Mouse (Mus musculus) left cerebral cortex, adult 11 months (tissue): ENCODE measurements around the gene Uqcc2.

Source experiments
- DNase-seq: peaks from one replicate; pipeline ENCODE4 v3.0.0; 2022; ENCODE audit warnings: low spot score

The Uqcc2 gene

DNA sequence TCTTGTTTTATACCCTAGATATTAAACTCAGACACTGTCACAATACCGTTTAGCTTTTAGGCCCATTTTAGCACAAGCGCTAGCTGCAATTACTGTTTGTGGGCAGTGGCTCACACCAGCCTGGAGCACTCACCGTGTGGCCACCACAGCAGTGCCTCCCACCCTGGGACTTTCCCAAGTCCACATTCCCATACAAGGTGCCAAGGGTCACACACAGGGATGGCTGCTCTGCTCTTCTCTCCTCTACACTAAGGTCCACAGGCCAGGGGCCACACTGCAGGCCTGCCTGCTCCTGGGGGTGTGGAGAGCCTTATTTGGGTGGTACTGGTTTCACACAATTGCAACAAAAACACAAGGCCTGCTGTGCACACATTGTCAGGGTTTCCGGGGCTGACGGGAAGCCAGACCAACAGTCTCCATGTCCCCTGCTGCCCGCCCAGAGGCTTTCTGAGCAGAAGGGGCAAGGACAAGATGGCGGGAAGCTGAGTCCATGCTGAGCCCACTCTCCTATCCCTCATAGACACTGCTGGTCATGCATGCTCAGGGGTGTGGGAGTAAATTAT, 9.8 kb downstream of the Uqcc2 start:
- no peak for DNase-seq

DNA sequence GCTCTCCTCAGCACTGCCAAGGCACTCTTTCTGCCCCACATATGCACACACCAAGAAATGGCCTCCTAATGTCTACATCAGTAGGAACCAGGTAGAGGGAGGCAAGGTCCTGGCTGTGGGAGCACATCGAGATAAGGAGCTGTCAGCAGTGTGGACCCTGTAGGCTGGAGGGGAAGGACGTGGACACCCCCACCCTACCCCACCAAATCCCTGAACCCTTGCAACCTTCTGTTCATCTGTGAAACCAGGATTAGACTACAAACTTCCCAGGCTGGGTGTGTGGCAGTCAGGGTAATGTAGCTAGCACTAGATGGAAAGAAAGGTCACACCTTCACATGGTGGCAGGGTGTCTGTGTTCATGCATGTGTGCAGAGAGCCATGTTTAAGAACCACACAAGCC, 10.6 kb downstream of the Uqcc2 start:
- no peak for DNase-seq

DNA sequence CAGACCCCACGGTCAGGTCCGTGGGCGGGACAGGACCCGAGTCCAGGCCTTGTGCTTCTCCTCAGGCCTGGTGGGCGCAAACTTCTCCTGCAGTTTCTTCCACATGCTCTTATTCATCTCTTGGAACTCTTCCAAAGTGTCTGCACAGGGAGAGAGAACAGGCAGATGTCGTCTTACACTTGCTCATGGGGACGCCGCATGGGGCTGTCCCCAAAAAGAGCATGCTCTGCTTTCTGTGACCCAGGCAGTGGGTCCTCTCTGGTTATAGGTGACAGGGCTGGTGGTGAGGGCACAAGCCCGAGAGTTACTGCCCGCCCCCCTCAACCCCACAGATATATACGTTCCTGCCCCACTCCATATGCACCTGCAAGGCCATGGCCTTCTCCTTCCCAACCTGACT, 11.0 kb downstream of the Uqcc2 start:
- no peak for DNase-seq

DNA sequence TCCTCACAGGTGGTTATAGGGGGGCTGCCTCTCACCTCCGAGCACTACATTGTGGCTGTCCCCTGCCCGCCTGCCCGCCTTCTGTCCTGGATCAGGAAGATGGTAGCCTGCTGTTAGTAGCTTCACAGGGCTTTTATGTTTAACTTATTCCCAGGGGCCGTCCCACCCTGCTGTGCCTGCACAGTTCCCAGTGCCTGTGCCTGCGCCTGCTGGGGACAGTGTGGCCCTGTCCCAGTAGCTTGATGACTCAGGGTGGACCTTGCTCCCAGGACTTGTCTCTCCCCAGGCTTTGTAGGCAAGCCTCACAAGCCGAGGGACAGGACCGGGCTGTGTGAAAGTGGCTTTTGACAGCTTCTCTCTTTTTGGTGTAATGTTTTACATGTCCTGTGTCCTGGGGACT, 11.9 kb downstream of the Uqcc2 start:
- no peak for DNase-seq

DNA sequence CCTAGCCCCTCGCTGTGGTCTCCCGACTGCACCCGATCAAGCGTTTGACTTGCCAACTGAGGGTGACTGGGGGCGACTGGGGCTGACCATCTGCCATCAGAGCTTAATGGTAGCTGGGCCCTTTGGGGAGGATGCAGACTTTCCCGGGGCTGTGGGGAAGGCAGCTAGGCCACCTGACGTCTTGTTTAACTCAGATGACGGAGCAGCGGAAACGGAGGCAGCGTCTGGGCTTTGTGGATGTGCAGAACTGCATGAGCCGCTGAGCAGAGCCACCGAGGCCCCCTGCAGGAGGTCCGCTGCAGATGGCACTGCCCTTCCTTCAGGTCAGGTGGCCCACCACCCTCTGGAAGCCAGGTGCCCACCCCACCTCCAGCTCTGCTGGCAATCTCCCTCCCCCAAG, 12.4 kb downstream of the Uqcc2 start:
- DNase-seq = no peak

DNA sequence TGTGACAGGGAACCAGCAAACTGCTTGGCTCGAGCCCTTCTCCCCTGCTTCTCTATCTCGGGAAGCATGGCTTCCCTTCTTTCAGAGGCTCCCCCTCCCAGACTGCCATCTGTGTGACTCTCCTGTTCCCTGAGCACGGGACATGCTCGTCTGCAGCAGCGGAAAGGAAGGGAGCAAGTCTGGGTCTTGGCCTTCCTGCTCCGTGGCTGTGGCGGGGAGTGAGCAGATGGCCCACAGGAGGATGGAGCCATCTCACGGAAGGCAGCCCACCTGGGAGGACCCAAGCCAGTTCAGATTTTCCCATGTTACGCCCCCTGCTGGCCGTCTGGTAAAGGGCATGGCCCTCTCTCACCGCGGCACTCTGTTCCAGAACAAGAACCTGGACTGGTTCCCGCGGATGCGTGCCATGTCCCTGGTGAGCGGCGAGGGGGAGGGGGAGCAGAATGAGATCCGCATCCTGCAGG, 13.1 kb downstream of the Uqcc2 start:
- DNase-seq = no peak

DNA sequence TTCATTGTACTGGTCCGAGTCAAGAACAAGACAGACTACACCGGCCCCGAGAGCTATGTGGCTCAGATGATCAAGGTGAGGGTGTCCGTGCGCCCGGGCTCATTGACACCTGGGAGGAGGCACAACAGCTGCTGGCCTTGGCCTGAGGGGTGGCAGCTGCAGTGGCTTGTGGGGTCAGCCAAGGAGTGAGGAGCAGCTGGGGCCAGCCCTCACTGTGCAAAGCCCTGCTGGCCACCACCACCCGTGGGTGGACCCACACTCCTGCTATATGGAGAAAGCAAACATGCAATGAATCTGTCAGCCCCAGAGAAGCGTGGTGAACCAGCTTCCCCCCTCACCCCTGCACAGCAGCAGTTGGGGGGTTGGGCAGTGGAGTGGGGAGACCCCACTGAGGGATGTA, 13.8 kb downstream of the Uqcc2 start:
- DNase-seq = no peak

DNA sequence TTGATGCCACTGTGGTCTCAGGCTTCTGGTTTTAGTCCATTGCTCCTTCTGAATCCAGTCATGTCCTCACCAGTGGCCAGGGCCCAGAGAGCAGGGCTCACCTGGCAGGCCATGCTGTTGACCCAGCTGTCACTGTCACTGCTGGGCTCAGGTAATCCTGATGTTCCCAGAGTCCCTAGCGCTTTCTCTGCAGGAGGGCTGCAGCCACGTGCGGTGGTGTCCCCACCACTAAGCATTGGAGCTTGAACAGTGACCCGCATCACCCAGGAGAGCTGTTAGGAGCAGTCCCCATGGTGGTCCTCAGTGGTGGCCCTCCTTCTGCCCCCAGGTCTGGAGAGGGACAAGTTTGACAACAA, 14.2 kb downstream of the Uqcc2 start:
- no peak for DNase-seq

DNA sequence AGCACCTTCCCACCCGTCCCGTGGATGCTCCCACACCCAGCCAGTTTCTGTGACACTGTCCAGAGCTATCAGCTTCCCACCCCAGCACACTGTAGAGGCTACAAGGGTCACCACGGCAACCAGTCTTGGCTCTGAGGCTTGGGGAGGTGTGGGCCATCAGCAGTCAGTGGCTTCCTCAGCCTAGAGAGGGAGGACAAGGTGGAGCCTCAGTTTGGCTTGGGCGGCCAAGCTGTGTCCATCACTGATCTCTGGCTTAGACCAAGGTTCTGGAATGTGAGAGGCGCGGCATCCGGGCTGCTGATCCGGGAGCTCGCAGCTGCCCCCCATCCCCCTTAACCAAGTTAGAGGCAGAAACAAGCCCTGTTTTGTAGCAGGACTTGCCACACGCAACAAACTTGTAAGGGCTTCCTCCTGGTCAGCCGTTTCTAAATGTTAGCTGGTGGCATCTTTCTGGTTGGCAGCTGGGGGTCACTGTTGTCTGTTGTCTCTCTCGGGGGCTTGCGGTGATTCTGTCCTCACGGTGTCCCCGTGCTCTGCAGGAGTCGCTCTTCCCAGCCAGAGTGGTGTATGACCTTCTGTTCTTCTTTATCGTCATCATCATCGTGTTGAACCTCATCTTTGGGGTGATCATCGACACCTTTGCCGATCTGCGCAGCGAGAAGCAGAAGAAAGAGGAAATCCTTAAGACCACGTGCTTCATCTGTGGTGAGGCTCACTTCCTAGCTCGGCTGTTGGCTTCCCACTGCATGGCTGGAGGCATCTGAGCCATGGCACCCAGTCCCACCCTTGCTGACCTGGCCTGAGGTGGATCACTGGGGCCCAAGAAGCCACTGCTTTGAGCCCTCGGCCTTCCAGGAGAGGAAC, 14.8 kb downstream of the Uqcc2 start:
- DNase-seq = no peak

DNA sequence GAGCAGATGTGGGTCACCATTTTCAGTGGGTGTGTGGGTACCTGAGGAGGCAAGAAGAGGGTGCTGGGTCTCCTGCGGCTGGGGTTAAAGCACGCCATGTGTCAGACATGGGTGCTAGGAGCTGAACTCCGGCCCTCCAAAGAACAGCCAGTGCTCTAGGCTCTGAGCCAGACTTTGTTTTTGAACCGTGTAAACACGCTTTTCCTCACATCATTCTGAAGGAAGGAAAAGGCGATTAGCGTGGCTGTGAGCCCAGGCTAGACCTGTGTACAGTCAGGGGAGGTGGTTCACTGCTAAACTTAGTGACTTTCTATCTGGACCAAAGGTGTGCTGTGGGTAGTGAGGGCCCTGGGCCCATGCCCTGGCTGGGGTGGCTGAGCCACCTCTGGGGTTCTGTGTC, 23.6 kb downstream of the Uqcc2 start:
- no peak for DNase-seq

DNA sequence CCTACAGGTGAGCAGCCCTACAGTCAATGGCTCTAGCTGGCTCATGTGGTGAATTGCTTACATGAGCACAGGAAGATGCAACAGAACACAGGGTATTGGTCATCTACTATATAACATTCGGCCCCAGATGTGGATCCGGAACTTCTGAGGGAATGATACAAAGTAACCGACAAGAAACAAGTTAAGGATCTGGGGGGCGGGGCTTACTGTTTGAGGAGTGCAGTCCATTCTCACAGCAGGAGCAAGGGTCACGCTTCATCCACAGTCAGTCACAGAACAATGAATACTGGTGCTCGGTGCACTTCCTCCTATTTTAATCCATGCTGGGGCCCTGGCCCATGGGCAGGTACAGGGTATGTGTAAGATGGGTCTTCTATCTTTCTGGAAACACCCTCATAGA, 25.8 kb downstream of the Uqcc2 start:
- DNase-seq = no peak

DNA sequence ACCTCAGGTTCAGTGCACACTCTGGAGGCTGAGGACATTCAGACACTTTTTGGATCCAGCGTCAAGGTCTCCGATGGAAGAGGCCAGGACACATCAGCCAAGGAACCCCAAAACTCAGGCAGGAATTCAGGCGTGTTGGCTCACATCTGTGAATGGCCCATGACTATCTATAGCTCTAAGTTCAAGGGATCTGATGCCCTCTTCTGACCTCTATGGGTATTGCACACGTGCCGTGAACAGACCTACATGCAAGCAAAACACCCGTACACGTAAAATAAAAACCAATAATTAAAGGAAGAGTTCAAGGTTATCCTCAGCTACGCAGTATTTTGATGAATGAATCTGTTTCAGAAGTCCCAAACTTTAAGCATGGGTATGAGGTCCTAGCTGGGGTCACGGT, 27.0 kb downstream of the Uqcc2 start:
- DNase-seq = no peak

DNA sequence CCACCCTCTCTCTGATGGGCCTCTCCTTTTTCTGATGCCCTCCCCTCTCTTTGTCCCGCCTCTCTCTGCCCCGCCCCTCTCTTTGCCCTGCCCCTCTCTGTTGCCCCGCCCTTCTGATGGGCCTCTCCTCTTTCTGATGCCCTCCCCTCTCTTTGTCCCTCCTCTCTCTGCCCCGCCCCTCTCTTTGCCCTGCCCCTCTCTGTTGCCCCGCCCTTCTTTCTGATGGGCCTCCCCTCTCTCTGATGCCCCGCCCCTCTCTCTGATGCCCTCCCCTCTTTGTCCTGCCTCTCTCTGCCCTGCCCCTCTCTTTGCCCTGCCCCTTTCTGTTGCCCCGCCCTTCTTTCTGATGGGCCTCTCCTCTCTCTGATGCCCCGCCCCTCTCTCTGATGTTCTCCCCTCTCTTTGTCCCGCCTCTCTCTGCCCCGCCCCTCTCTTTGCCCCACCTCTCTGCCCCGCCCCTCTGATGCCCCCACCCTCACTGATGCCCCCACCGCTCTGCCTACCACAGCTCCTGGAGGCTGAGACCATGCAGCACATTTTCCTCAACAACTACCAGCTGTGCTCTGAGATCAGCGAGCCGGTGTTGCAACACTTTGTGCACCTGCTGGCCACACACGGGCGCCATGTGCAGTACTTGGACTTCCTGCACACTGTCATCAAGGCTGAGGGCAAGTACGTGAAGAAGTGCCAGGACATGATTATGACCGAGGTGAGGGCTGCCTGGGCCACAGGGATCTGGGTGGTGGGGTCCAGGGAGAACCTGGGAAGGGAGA, 27.8 kb downstream of the Uqcc2 start:
- DNase-seq = no peak

DNA sequence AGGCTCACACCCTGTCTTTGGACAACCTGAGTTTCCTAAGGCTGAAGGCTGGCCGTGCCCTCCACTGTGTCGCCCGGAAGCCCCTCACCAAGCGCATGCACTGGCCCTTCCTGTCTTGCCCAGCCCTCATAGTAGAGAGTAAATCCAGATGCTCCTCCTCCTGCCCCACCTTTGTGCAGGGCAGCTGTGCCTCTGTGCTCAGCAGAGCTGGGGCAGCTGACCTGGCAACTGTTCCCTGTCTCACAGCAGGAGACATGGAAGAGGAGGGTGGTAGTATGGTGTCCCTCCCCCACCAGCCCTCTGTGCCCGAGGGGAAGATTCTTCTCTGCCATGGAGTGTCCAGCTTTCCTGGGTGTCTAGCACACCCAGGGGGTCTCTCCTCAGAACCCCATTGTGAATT, 32.0 kb downstream of the Uqcc2 start:
- DNase-seq = no peak

DNA sequence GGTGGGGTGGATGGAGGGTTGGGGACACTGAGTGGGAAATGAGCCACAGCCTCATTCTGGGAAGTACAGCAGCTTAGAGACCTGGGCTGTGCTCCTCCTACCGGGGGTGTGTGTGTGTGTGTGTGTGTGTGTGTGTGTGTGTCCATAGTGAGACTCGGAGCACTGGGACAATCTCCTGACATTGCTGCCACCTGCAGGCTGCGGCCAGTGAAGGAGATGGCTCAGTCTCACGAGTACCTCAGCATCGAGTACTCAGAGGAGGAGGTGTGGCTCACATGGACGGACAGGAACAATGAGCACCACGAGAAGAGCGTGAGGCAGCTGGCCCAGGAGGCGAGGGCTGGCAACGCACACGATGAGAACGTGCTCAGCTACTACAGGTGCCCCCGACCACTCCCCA, 38.0 kb downstream of the Uqcc2 start:
- no peak for DNase-seq

DNA sequence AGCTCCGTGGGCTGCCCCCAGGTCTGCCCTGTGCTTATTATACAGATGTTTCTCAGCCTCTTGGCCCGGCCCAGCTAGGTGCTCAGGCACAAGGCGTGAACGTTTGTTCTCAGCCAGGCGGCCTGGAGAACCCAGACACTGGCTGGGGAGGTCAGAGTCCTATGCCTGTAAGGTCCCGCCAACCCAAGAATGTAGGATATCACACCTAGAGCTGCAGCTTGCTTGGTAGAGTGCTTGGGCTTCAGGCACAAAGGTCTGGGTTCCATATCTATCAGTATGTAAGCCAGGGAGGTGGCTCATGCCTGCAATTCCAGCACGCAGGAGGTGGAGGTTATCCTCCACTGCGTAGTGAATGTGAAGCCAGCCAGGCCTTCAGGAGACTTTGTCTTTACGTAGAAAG, 43.6 kb downstream of the Uqcc2 start:
- DNase-seq = no peak

DNA sequence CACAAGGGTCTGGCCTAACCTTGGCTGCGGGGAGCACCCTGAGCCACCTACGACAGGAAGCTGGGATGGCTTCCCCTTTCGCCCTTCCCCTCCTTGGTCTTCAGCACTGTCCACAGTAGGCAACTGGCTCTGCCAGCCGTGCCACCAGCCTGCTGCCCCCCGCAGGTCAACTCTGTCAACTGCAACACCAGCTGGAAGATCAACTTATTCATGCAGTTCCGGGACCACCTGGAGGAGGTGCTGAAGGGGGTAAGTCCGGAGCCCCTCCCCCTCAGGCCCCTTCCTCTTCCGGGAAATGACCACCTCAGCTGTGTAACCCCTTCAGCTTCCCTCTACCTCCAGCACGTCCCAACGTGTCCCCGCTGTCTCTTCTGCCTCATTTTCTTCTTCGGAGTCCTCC, 46.3 kb downstream of the Uqcc2 start:
- DNase-seq = no peak

DNA sequence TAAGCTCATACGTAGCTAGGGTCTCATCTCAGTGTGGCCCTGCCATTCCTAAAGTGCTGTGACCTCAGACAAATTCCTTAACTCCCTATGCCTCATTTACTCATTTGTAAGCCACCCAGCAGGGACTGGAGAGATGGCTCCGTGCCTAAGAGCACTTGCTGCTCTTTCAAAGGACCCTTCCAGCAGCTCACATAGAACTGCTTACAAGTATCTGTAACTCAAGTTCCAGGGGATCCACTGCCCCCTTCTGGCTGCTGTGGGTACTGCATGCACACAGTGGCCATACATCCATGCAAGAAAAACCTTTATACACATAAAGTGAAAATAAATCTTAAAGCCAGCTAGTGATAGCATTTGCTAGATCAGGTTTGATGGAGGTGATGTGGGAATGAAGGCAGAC, 48.0 kb downstream of the Uqcc2 start:
- DNase-seq = no peak

DNA sequence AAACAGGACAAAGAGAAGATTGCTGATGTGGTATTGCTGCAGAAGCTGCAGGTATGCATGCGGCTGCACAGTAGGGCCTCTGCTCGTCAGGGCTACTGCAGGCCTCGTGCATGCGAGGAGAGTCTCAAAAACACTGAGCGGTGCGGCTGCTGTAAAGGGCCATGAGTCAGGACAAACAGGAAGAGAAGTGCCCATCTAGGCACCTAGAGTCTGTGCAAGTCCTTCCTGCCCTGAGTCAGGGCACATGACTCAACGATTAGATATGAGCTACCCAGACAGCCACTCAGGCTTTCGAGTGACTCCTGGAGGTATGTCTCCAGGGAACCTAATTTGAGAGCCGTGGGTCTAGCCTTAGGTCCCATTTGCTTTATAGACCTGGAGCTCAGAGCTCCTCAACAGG, 50.1 kb downstream of the Uqcc2 start:
- DNase-seq = no peak

DNA sequence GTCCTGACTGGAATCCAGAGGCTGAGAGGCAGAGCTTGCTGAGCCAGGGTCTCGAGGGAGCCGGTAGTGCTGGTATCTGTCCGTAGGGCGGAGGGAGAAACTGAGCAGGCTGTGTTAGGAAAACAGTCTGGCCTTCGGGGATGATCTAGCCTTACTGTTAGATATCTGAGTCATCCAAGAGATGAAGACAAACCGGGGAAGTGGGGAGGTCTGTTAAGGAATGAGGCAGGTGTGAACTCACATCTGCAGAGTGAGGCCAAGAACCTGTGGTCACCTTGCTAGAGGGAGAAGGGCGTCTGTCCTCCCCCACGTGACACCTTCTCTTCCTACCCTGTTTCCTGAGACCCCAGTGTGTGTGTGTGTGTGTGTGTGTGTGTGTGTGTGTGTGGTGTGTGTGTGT, 50.9 kb downstream of the Uqcc2 start:
- DNase-seq = no peak

DNA sequence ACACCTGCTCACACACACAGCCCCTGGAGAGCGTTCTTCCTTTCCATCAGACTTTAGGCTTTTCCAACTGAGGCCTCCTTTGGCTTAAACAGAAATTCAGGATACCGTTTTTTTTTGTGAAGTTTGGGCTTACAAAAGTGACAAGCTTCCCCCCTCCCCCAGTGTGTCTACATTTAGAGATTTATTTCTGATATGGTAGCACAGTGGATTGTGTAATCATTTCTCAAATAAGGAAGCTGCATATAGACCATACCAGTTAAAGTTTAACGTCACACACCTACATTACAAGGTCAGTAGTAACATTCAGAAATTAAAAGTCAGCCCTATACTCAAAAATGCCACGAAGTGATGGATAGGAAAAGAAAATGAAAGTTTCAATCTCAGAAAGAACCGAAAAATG, 51.8 kb downstream of the Uqcc2 start:
- DNase-seq = no peak

DNA sequence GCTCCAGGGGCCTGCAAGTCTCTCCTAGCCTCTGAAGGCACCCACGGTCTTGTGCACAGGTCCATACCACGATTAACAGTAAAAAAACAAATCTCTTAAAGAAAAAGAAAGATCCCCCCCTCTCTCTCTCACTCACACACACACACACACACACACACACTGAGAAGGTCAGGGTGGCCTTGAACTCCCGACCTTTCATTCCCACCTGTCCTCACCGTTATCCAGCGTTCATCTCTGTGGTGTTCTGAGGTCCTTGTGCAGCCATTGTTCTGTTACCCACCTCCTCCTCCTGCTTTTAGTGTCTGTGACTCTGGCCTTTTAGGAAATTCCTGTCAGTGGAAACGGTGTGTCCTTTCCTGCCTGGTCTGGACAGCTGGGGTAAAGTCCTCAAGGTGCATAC, 55.2 kb downstream of the Uqcc2 start:
- no peak for DNase-seq

DNA sequence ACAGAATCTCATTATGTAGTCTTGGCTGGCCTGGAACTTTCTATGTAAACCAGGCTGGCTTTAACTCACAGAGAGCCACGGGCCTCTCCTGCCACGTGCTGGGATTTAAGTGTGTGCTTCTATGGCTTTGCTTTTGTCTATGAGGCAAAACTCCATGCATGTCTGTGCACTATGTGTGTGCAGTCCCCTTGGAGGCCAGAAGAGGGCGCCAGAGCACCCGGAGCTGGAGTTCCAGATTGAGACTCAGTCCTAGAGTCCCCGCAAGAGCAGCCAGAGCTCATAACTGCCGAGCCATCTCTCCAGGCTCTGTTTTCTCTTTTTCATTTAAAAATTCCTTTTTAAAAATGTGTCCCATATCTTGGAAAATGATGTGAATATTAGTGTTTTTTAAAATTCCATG, 55.8 kb downstream of the Uqcc2 start:
- no peak for DNase-seq
